ENCODE assay signal across 10 mouse cellular contexts in the genomic region with DNA sequence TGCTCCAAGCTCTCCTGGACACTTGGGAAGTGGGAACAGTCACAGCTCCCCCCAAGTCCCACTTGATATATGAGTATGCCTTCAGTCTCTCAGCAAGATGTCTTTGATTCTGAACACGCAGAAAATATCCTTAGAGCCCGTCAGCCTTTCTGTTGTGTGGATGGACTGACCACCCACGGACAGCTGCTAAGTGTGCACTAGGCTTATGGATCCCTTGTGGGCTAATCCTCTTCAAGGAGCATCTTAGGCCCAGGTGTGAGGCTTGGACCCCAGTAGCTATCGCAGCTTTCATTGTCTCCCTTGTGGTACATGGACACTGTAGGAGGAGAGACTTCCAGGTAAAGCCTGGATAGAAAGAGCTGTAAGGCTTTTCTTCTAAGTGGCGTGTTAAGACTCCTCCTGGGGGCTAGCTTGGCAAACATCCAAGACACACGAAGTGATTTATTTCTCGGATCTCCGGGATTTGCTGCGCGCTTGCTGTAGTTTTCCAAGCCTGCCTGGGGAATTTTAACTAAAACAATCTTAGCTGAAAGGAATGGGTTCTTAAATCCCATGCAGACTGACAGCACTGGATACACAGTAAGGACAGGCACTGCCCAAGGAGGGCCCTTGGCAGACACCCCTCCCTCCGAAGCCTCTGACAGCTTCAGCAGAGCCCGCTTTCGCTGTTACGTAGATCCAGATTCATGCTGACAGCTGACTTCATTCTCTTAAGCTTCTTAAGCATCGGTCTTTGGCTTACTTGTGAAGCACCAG.
DNase-seq lines count a peak whose midpoint lies in the region; ATAC-seq and TF ChIP-seq lines count a peak whose summit lies in the region.
"Had no signal": no experiment of that assay in that cellular context is flagged by ENCODE, and none has a peak within 500 bp of the region (broad histone marks: within the 10 kb centered on the region; RNA-seq: fewer than 3 reads in every experiment).

No protein-coding gene starts in this region.

- no peaks in the 10 kb centered on the region for H3K36me3 ChIP-seq in kidney, embryonic 15.5 days
- no peaks in the 10 kb centered on the region for H3K36me3 ChIP-seq in kidney, adult 2 months (ENCODE audit: control insufficient read depth, insufficient read depth, low read length)
- no peaks in the 10 kb centered on the region for H3K36me3 ChIP-seq in embryonic facial prominence, embryonic 15.5 days
- no peaks in the 10 kb centered on the region for H3K36me3 ChIP-seq in intestine, embryonic 16.5 days (ENCODE audit: control insufficient read depth, insufficient read depth, low read length)
- no peaks in the 10 kb centered on the region for H3K36me3 ChIP-seq in neural tube, embryonic 15.5 days

- no peaks in the 10 kb centered on the region for H3K27me3 ChIP-seq in kidney, embryonic 15.5 days
- no peaks in the 10 kb centered on the region for H3K27me3 ChIP-seq in kidney, adult 2 months (replicated peaks; ENCODE audit: control insufficient read depth, insufficient read depth, low read length)
- H3K27me3 ChIP-seq in embryonic facial prominence, embryonic 15.5 days = no peaks in the 10 kb centered on the region
- H3K27me3 ChIP-seq in intestine, embryonic 16.5 days (replicated peaks; ENCODE audit: control insufficient read depth, insufficient read depth, low read length) = no peaks in the 10 kb centered on the region
- H3K27me3 ChIP-seq in neural tube, embryonic 15.5 days (replicated peaks) = no peaks in the 10 kb centered on the region

- H3K27ac ChIP-seq in kidney, embryonic 15.5 days = no peak overlapping the region
- H3K27ac ChIP-seq in kidney, adult 2 months (ENCODE audit: insufficient read depth, low read depth, low read length) = no peak overlapping the region
- no peak overlapping the region for H3K27ac ChIP-seq in embryonic facial prominence, embryonic 15.5 days (replicated peaks)
- H3K27ac ChIP-seq in intestine, embryonic 16.5 days (ENCODE audit: low read length) = no peak overlapping the region
- H3K27ac ChIP-seq in neural tube, embryonic 15.5 days (replicated peaks) = peak overlapping the region; percentile 75

- intact Hi-C loops in heart, postnatal 14 days (cut with DNase I) = no loop called here

- H3K4me3 ChIP-seq in kidney, embryonic 15.5 days (replicated peaks) = no peak overlapping the region
- no peak overlapping the region for H3K4me3 ChIP-seq in kidney, adult 2 months (ENCODE audit: insufficient read depth, low read depth, low read length)
- no peak overlapping the region for H3K4me3 ChIP-seq in embryonic facial prominence, embryonic 15.5 days (replicated peaks)
- no peak overlapping the region for H3K4me3 ChIP-seq in intestine, embryonic 16.5 days (ENCODE audit: low read length)
- H3K4me3 ChIP-seq in neural tube, embryonic 15.5 days (replicated peaks) = no peak overlapping the region
- H3K4me3 ChIP-seq: myocyte had no signal

- H3K9ac ChIP-seq in kidney, embryonic 15.5 days = no peak overlapping the region
- H3K9ac ChIP-seq in embryonic facial prominence, embryonic 15.5 days = no peak overlapping the region
- no peak overlapping the region for H3K9ac ChIP-seq in intestine, embryonic 16.5 days (ENCODE audit: low read depth, low read length)
- H3K9ac ChIP-seq in neural tube, embryonic 15.5 days (replicated peaks) = no peak overlapping the region

- DNase-seq in kidney, adult 2 months = no peak
- no peak for DNase-seq in heart, postnatal 14 days
- DNase-seq in ovary, adult 18-20 months (ENCODE audit: low spot score) = no peak
- DNase-seq in adrenal gland, postnatal 4 days (ENCODE audit: low spot score in 2 of 2) = no peak
- DNase-seq: adrenal gland, postnatal 10 days had no signal

- ATAC-seq in kidney, embryonic 15.5 days (replicated peaks; ENCODE audit: low FRiP score) = 0 out of 2 replicates have a peak, but pooled peaks have one; percentile 44
- no peak for ATAC-seq in embryonic facial prominence, embryonic 15.5 days (ENCODE audit: insufficient number of reproducible peaks, low FRiP score, low TSS enrichment, low read depth)
- peak; percentile 60; the same call in 1 of the 2 replicates for ATAC-seq in intestine, embryonic 16.5 days
- ATAC-seq in neural tube, embryonic 15.5 days (ENCODE audit: low FRiP score) = peak; percentile 68; the same call in 1 of the 2 replicates

- H3K4me2 ChIP-seq in kidney, embryonic 15.5 days = peak overlapping the region; percentile 33
- H3K4me2 ChIP-seq in embryonic facial prominence, embryonic 15.5 days (replicated peaks) = 0 out of 2 replicates have a peak overlapping the region, but pooled peaks have one; percentile 22
- no peak overlapping the region for H3K4me2 ChIP-seq in intestine, embryonic 16.5 days (ENCODE audit: low read depth, low read length)
- H3K4me2 ChIP-seq in neural tube, embryonic 15.5 days = peak overlapping the region; percentile 35

- H3K9me3 ChIP-seq in kidney, embryonic 15.5 days (replicated peaks) = no peaks in the 10 kb centered on the region
- H3K9me3 ChIP-seq in embryonic facial prominence, embryonic 15.5 days (replicated peaks) = no peaks in the 10 kb centered on the region
- H3K9me3 ChIP-seq in intestine, embryonic 16.5 days (ENCODE audit: control insufficient read depth, low read length) = no peaks in the 10 kb centered on the region
- no peaks in the 10 kb centered on the region for H3K9me3 ChIP-seq in neural tube, embryonic 15.5 days (replicated peaks)

- peaks cover 7% of the 10 kb centered on the region; the same call in 1 of the 2 replicates for H3K4me1 ChIP-seq in kidney, embryonic 15.5 days
- H3K4me1 ChIP-seq in kidney, adult 2 months (ENCODE audit: control insufficient read depth, insufficient read depth, low read length) = no peaks in the 10 kb centered on the region
- H3K4me1 ChIP-seq in embryonic facial prominence, embryonic 15.5 days = 0 out of 2 replicates have a peak, but pooled peaks cover 9% of the 10 kb centered on the region
- H3K4me1 ChIP-seq in intestine, embryonic 16.5 days (ENCODE audit: control insufficient read depth, insufficient read depth, low read length) = peaks cover 5% of the 10 kb centered on the region; the same call in 1 of the 2 replicates
- peaks cover 25% of the 10 kb centered on the region for H3K4me1 ChIP-seq in neural tube, embryonic 15.5 days

- no peak for TF ChIP-seq CTCF in kidney, adult 2 months (conservative IDR thresholded peaks at IDR 0.05; ENCODE audit: insufficient read depth, insufficient read length, low read depth, low read length)

- 49% methylated on average over 15 of the region's 15 CpGs for WGBS in kidney, embryonic 15.5 days
- WGBS in kidney, adult 2 months = 46% methylated on average over 15 of the region's 15 CpGs
- 33% methylated on average over 15 of the region's 15 CpGs for WGBS in embryonic facial prominence, embryonic 15.5 days
- 45% methylated on average over 15 of the region's 15 CpGs for WGBS in intestine, embryonic 16.5 days
- WGBS in neural tube, embryonic 15.5 days = 20% methylated on average over 15 of the region's 15 CpGs

- TF ChIP-seq POLR2A in kidney, adult 2 months (IDR thresholded peaks at IDR 0.05; ENCODE audit: low read depth, low read length) = no peak
